Mouse (Mus musculus) embryonic stem cell, embryonic (primary cell): Measurements from ENCODE around the gene Rexo4.

Source experiments
- CTCF ChIA-PET, 4 experiments: fragments of 300-600 bp in 2 of 4; fragments of 350-600 bp in 2 of 4; sonication (Branson Sonifier 250); formaldehyde crosslinking; loops; one replicate each; lab custom pipeline; 2022; ENCODE audit warnings: inconsistent platforms in 2 of 4; lab: Charles Lee
- POLR2A ChIA-PET, 4 experiments: fragments of 300-600 bp in 2 of 4; fragments of 350-600 bp in 2 of 4; sonication (Branson Sonifier 250); formaldehyde crosslinking; loops; one replicate each; lab custom pipeline; 2022; ENCODE audit warnings: antibody characterized with exemption in 4 of 4, inconsistent platforms in 1 of 4; lab: Charles Lee

Gene Rexo4

DNA sequence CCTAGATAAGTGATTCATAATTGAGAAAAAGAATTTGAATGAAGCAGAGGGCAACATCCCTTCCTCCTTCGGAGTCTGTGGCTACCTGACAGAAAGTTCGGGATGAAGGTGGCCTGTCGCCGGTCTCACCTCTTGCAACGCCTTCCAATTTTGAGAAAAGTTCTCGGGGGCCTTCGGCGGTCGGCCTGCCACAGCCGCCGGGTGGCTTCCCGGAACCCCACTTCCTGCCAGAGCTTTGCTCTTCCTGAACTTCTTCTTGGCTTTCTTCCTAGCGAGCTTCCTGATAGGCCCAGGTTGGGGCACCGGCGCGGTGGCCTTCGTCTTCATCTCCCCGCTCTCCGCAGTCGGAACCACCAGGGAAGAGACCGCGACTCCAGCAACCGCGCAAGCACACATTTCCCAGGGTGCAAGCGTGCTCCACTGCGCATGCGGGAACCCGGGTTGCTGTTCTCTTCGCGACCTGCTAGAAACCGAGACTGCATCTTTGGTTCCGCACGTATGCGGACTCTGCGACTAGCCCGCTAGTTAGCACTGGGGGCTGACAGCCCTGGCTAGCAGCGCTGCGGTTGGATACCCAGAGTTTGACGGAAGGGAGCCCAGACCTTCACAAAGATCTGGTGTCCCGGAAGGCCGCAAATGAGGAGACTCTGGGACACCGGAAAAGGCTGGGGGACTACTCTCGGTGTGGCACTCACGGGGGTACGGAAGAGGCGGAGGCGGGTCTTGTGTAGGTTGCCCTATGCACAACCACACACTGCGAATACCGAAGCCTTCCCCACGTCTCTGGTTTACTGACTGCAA lies at the start of gene Rexo4:
Rexo4 (minus strand) TSS at position 464 of the 801 bp plus-strand sequence.
- CTCF ChIA-PET: no interaction called here
- POLR2A ChIA-PET: interaction anchor here in 3 of 4 experiments (0.6 to 1.7 kb wide), 8 partner anchors 9 to 61 kb away, joined by 3 to 12 read pairs (median 4); partner anchors contain the start of gene Surf6 (in 2 of the 3)

DNA sequence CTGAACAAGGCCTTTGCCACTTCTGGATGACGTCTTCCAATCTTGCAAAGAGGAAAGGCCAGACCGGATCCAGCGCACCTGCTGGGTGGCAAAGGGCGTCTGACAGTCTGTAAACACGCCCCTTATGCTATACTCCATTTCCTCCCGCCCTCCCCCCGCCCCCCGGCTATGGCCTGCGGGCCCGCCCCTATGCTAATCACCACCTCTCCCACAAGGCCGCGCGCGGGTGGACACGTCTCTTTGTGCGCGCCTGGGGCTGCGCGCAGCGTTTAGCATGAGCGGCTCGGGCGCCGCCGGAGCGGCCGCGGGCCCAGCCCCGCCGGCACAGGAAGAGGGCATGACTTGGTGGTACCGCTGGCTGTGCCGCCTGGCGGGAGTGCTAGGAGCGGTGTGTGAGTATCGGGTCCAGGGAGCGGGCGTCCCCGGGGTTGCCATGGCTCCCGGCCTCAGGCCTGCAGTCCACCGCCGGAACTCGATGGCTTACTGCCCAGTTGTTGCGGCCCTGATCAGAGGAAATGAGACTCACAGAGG lies 45.6 kb upstream of the Rexo4 start, which contains the start of gene Cacfd1:
Cacfd1 (plus strand) TSS at position 213 of the 531 bp plus-strand sequence.
- CTCF ChIA-PET: interaction anchor here in 2 of 4 experiments (0.8 to 1.5 kb wide), 3 partner anchors 8 to 12 kb away, joined by 3 to 6 read pairs (median 3); no protein-coding TSS in a partner anchor
- POLR2A ChIA-PET: interaction anchor here (0.6 to 1.3 kb wide), 10 partner anchors 8 to 667 kb away, joined by 3 to 7 read pairs (median 3); partner anchors contain the start of genes Adamts13 (in 1 of the 4) and Agpat2 (in 1 of the 4)

GRCm38 (mm10) chr2:27007701-27008100 lies 43.5 kb upstream of the Rexo4 start:
- POLR2A ChIA-PET: interaction anchor here in 2 of 4 experiments (0.9 to 3.2 kb wide), 3 partner anchors 10 to 20 kb away, joined by 3 to 11 read pairs (median 5); partner anchors contain the start of gene Slc2a6 (in 1 of the 2)
- CTCF ChIA-PET: interaction anchor here in 2 of 4 experiments (0.9 to 2.6 kb wide), 5 partner anchors 9 to 119 kb away, joined by 3 to 8 read pairs (median 4); no protein-coding TSS in a partner anchor

DNA sequence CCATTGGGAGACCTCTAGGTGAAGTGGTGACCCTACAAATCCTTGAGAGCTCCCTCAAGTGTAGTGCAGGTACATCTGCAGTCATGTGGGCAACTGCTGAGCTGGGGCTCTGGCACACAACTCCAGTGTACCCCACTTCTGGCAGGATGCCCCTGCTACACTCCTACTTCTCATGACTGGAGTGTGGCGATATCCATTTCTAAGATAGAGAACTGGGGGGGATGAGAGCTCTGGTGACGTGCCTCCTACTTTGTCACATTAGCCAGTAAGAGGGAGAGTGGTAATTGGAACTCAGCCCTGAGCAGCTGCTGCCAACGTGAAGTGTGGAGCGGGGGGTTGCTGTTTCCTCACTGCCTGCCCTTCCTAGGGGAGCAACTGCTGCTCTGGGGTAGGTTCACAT lies 42.1 kb upstream of the Rexo4 start:
- CTCF ChIA-PET: interaction anchor here in 1 of 4 experiments (1.6 to 1.9 kb wide), 2 partner anchors 9 to 11 kb away, joined by 6 to 8 read pairs; no protein-coding TSS in a partner anchor
- POLR2A ChIA-PET: interaction anchor here in 1 of 4 experiments (3.2 kb wide), 1 partner anchor 10 kb away, joined by 11 read pairs; no protein-coding TSS in a partner anchor

- ChIA-PET CTCF (interaction anchor here in 3 of 4 experiments (0.6 to 1.7 kb wide), 9 partner anchors 8 to 841 kb away, joined by 3 to 9 read pairs (median 5); partner anchors contain the start of gene Cacfd1 (in 1 of the 3)), POLR2A (interaction anchor here in 3 of 4 experiments (0.7 to 0.9 kb wide), 3 partner anchors 10 to 41 kb away, joined by 3 read pairs; no protein-coding TSS in a partner anchor)
Observed at GRCm38 (mm10) chr2:26997993-26998392, 33.8 kb upstream of the Rexo4 start.

GRCm38 (mm10) chr2:26997498-26997897 lies 33.3 kb upstream of the Rexo4 start:
- ChIA-PET POLR2A (interaction anchor here in 3 of 4 experiments (0.7 to 2.3 kb wide), 4 partner anchors 9 to 42 kb away, joined by 3 to 11 read pairs (median 3); no protein-coding TSS in a partner anchor), CTCF (interaction anchor here in 3 of 4 experiments (0.6 to 1.7 kb wide), 11 partner anchors 8 to 458 kb away, joined by 3 to 9 read pairs (median 4); partner anchors contain the start of gene Cacfd1 (in 1 of the 3))

- POLR2A ChIA-PET: interaction anchor here in 1 of 4 experiments (1.2 to 1.5 kb wide), 2 partner anchors 42 to 91 kb away, joined by 3 to 4 read pairs; partner anchors contain the start of gene Surf6
- CTCF ChIA-PET: interaction anchor here in 1 of 4 experiments (1.1 kb wide), 1 partner anchor 54 kb away, joined by 3 read pairs; no protein-coding TSS in a partner anchor
Observed at GRCm38 (mm10) chr2:26993936-26994335, 29.8 kb upstream of the Rexo4 start.

DNA sequence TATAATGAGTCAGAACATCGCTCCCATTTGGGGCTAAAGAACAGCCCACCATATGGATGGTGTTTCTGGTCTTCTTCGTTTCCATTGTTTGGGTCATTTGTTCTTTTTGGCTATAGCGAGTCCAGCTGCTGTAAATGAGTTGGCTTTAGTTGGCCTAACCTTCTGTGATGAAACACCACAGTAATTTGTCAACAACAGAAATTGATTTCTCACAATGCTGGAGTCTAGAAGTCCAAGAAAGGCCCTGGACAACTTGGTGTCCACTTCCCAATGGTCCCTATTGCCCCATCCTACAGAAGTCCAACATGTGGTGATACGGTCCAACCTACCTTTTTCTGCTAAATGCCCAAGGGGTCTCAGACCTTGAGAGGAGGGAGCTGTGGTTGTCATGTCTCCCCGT lies 20.5 kb upstream of the Rexo4 start:
- CTCF ChIA-PET: interaction anchor here in 1 of 4 experiments (0.7 kb wide), 1 partner anchor 156 kb away, joined by 12 read pairs; no protein-coding TSS in a partner anchor
- POLR2A ChIA-PET: interaction anchor here in 1 of 4 experiments (2.7 kb wide), 1 partner anchor 12 kb away, joined by 5 read pairs; no protein-coding TSS in a partner anchor

DNA sequence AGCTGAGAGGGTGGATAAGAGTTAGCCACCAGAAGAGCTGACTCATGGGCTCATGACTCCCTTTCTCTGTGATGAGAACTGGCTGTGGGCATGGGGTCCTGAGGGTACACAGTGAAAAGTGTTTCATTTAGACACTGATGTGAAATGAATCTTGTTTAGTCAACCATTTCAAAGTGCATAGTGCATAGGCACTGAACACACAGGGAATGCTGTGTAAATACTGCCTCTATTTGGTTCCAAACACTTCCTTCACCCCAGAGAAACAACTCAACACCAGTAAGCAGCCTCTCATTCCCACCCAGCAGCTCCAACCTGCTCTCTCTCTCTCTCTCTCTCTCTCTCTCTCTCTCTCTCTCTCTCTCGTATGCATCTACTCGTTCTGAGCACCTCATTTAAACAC lies 20.0 kb upstream of the Rexo4 start:
- CTCF ChIA-PET: interaction anchor here in 1 of 4 experiments (0.7 kb wide), 1 partner anchor 155 kb away, joined by 12 read pairs; no protein-coding TSS in a partner anchor
- POLR2A ChIA-PET: interaction anchor here in 1 of 4 experiments (2.7 kb wide), 1 partner anchor 12 kb away, joined by 5 read pairs; no protein-coding TSS in a partner anchor

GRCm38 (mm10) chr2:26980361-26980760 lies 16.2 kb upstream of the Rexo4 start:
- CTCF ChIA-PET: interaction anchor here in 1 of 4 experiments (1.3 kb wide), 1 partner anchor 59 kb away, joined by 4 read pairs; no protein-coding TSS in a partner anchor
- POLR2A ChIA-PET: no interaction called here

- ChIA-PET POLR2A (interaction anchor here in 2 of 4 experiments (0.5 to 1.8 kb wide), 3 partner anchors 8 to 463 kb away, joined by 3 to 4 read pairs (median 3); no protein-coding TSS in a partner anchor), CTCF (interaction anchor here in 1 of 4 experiments (1.6 kb wide), 1 partner anchor 65 kb away, joined by 6 read pairs; no protein-coding TSS in a partner anchor)
Observed at GRCm38 (mm10) chr2:26973960-26974359, 9.8 kb upstream of the Rexo4 start.

- POLR2A ChIA-PET: interaction anchor here in 2 of 4 experiments (1.4 to 1.6 kb wide), 2 partner anchors 9 to 37 kb away, joined by 3 read pairs; no protein-coding TSS in a partner anchor
Observed at GRCm38 (mm10) chr2:26973116-26973515, 8.9 kb upstream of the Rexo4 start, which contains the start of gene Adamts13. Gene Adamts13, plus strand, starts transcription at chr2:26973416.

GRCm38 (mm10) chr2:26967262-26967661 lies 3.1 kb upstream of the Rexo4 start:
- ChIA-PET POLR2A (interaction anchor here in 1 of 4 experiments (1.3 kb wide), 1 partner anchor 44 kb away, joined by 4 read pairs; no protein-coding TSS in a partner anchor), CTCF (interaction anchor here in 1 of 4 experiments (1.0 kb wide), 1 partner anchor 72 kb away, joined by 6 read pairs; no protein-coding TSS in a partner anchor)

More at GRCm38 (mm10) chr2:26973116-26973515, 8.9 kb upstream of the Rexo4 start, which contains the start of gene Adamts13:
- CTCF ChIA-PET: interaction anchor here in 2 of 4 experiments (0.5 to 1.6 kb wide), 2 partner anchors 65 kb away, joined by 6 to 8 read pairs; no protein-coding TSS in a partner anchor

DNA sequence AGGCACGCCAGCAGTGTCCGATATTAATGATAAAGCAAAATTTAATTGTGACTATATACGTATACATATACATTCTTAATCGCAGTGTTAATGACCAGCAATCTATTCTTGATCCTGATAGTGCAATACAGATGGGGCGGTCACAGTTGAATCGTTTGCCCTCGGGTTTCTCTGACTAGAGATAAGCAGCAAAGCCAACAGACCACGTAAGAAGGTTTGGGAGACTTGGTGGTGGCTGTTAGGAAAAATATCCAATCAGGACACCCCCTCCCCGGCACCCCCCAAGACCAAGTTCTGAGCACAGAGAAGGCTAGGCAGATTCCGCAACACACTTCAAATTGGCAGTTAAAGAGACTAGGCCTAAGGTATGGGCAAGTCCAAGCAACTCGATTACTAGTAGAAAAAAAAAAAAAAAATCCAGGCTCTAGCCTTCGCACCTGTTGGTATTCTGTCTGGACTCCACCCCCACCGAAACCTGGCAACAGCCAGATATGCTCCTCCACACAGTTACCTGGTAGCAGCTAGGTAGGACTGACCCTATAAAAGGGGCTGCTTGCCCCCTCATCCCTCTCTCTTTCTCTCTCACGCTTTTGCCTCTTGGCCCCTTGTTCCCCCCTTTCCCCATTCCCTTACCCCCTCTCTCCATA lies 661 bp upstream of the Rexo4 start:
- CTCF ChIA-PET: interaction anchor here in 3 of 4 experiments (0.6 to 1.3 kb wide), 3 partner anchors 74 to 782 kb away, joined by 3 to 5 read pairs (median 5); no protein-coding TSS in a partner anchor
- POLR2A ChIA-PET: interaction anchor here in 2 of 4 experiments (0.7 kb wide), 3 partner anchors 49 to 103 kb away, joined by 3 to 6 read pairs (median 5); no protein-coding TSS in a partner anchor

GRCm38 (mm10) chr2:26960756-26961155 lies 3.4 kb downstream of the Rexo4 start:
- ChIA-PET CTCF (no interaction called here), POLR2A (interaction anchor here in 1 of 4 experiments (2.0 kb wide), 1 partner anchor 58 kb away, joined by 5 read pairs; the partner anchor contains the start of gene Surf6)

GRCm38 (mm10) chr2:26957488-26957859 lies 6.7 kb downstream of the Rexo4 start:
- ChIA-PET CTCF (interaction anchor here in 1 of 4 experiments (0.6 to 1.2 kb wide), 2 partner anchors 21 to 82 kb away, joined by 3 read pairs; no protein-coding TSS in a partner anchor), POLR2A (interaction anchor here in 3 of 4 experiments (0.9 to 1.4 kb wide), 5 partner anchors 8 to 55 kb away, joined by 3 to 6 read pairs (median 3); partner anchors contain the start of gene Surf6 (in 1 of the 3))
